Mouse (Mus musculus): Measurements from ENCODE around the gene Glud1. TPM values are rescaled to one million over a fixed set of nuclear protein-coding genes. Genes with fewer than 3 reads are reported as not detected.

Gene Glud1
- polyA plus RNA-seq, 1 experiment from 2014 or later = 63.2 TPM

- WGBS = 73% methylated on average over 3 of the region's 3 CpGs
- Histone ChIP-seq H3K27me3 (replicated peaks; ENCODE audit: insufficient read depth, low read length) (no peaks in the 10 kb centered on the region), H3K4me2 (replicated peaks; ENCODE audit: low read depth, low read length) (no peak overlapping the region), H3K4me1 (ENCODE audit: insufficient read depth, low read depth, low read length) (no peaks in the 10 kb centered on the region), H3K36me3 (ENCODE audit: insufficient read depth, low read length) (no peaks in the 10 kb centered on the region), H3K9ac (replicated peaks; ENCODE audit: low read depth) (no peak overlapping the region), H3K9me3 (ENCODE audit: low read length) (no peaks in the 10 kb centered on the region), H3K27ac (ENCODE audit: low read length) (no peak overlapping the region), H3K4me3 (ENCODE audit: low read depth, low read length) (no peak overlapping the region)
- ATAC-seq = no peak
- TF ChIP-seq EP300 (IDR thresholded peaks at IDR 0.05) (no peak), CTCF (IDR thresholded peaks at IDR 0.05) (no peak)
- DNase-seq (ENCODE audit: low spot score) = no peak
Observed at GRCm38 (mm10) chr14:34370921-34371320, 60.4 kb downstream of the Glud1 start.

- Histone ChIP-seq H3K27me3 (replicated peaks; ENCODE audit: insufficient read depth, low read length) (no peaks in the 10 kb centered on the region), H3K27ac (ENCODE audit: low read length) (no peak overlapping the region), H3K36me3 (ENCODE audit: insufficient read depth, low read length) (no peaks in the 10 kb centered on the region), H3K9me3 (ENCODE audit: low read length) (no peaks in the 10 kb centered on the region), H3K4me1 (ENCODE audit: insufficient read depth, low read depth, low read length) (no peaks in the 10 kb centered on the region), H3K4me2 (replicated peaks; ENCODE audit: low read depth, low read length) (no peak overlapping the region), H3K4me3 (ENCODE audit: low read depth, low read length) (no peak overlapping the region), H3K9ac (replicated peaks; ENCODE audit: low read depth) (no peak overlapping the region)
- WGBS = 85% methylated on average over 2 of the region's 2 CpGs
- TF ChIP-seq CTCF (IDR thresholded peaks at IDR 0.05) (no peak), EP300 (IDR thresholded peaks at IDR 0.05) (no peak)
- ATAC-seq = no peak
- no peak for DNase-seq (ENCODE audit: low spot score)
Observed at GRCm38 (mm10) chr14:34371763-34372162, 61.2 kb downstream of the Glud1 start.

DNA sequence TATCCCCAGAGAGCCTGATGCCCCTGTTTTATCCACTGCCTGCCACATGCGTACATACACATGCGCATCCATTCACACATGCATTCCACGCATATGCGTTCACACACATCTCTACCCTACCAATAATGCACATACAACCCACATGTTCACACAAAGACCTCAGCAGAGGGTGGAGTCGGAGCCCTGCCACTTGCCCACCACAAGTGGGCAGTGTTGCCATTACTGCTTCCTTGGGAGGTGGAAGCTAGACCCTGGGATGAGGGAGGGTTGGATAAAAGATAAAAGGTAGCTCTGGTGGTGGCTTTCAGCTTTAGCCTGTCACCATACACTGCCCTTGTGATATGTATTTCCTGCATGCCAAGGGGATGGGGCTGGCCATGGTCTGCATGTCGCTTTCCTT, 62.1 kb downstream of the Glud1 start:
- no peak overlapping the region for H3K9ac ChIP-seq (replicated peaks; ENCODE audit: low read depth)
- no peak overlapping the region for H3K4me2 ChIP-seq (replicated peaks; ENCODE audit: low read depth, low read length)
- H3K4me1 ChIP-seq (ENCODE audit: insufficient read depth, low read depth, low read length) = no peaks in the 10 kb centered on the region
- DNase-seq (ENCODE audit: low spot score) (peak; percentile 32), ATAC-seq (0 out of 2 replicates have a peak, but pooled peaks have one; percentile 13)
- 83% methylated on average over 6 of the region's 6 CpGs for WGBS
- peak; percentile 86 for TF ChIP-seq CTCF (IDR thresholded peaks at IDR 0.05)
- no peak for TF ChIP-seq EP300 (IDR thresholded peaks at IDR 0.05)
- H3K27ac ChIP-seq (ENCODE audit: low read length) = no peak overlapping the region
- no peaks in the 10 kb centered on the region for H3K27me3 ChIP-seq (replicated peaks; ENCODE audit: insufficient read depth, low read length)
- H3K36me3 ChIP-seq (ENCODE audit: insufficient read depth, low read length) = no peaks in the 10 kb centered on the region
- H3K9me3 ChIP-seq (ENCODE audit: low read length) = no peaks in the 10 kb centered on the region
- no peak overlapping the region for H3K4me3 ChIP-seq (ENCODE audit: low read depth, low read length)

GRCm38 (mm10) chr14:34373581-34373980, 63.1 kb downstream of the Glud1 start:
- no peak for ATAC-seq
- no peaks in the 10 kb centered on the region for H3K36me3 ChIP-seq (ENCODE audit: insufficient read depth, low read length)
- TF ChIP-seq CTCF (IDR thresholded peaks at IDR 0.05) (no peak), EP300 (IDR thresholded peaks at IDR 0.05) (no peak)
- no peak overlapping the region for H3K9ac ChIP-seq (replicated peaks; ENCODE audit: low read depth)
- WGBS = 81% methylated on average over 6 of the region's 6 CpGs
- no peak overlapping the region for H3K4me3 ChIP-seq (ENCODE audit: low read depth, low read length)
- no peaks in the 10 kb centered on the region for H3K9me3 ChIP-seq (ENCODE audit: low read length)
- H3K27ac ChIP-seq (ENCODE audit: low read length) = no peak overlapping the region
- DNase-seq (ENCODE audit: low spot score) = no peak
- no peak overlapping the region for H3K4me2 ChIP-seq (replicated peaks; ENCODE audit: low read depth, low read length)
- H3K4me1 ChIP-seq (ENCODE audit: insufficient read depth, low read depth, low read length) = 0 out of 2 replicates have a peak, but pooled peaks cover 4% of the 10 kb centered on the region
- no peaks in the 10 kb centered on the region for H3K27me3 ChIP-seq (replicated peaks; ENCODE audit: insufficient read depth, low read length)

DNA sequence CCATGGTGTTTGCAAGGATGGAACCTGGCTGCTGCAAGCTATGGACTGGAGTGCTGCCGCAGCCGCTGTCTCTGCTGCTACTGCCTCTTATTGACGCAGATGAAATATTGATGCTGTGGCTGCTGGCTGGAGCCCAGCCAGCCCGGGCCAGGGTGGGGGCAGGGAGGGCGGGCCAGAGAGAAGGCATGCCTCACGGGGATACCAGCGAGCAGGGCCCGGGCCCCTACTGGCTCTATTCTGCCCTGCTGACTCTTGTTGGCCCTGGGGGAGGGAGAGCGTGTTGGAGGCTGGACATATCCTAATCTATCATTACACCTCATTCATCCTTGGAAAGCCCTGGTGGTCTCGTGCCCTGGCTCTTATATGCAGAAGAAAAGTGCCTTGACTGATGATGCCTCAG, 64.0 kb downstream of the Glud1 start, which contains the start of gene Sncg:
TSS of gene Sncg (minus strand) at position 213 of the 400 bp plus-strand sequence.
- 0 out of 2 replicates have a peak, but pooled peaks cover 4% of the 10 kb centered on the region for H3K4me1 ChIP-seq (ENCODE audit: insufficient read depth, low read depth, low read length)
- TF ChIP-seq EP300 (IDR thresholded peaks at IDR 0.05) = no peak
- TF ChIP-seq CTCF (IDR thresholded peaks at IDR 0.05) = no peak
- H3K9ac ChIP-seq (replicated peaks; ENCODE audit: low read depth) = no peak within 1 kb of the TSS
- no peaks in the 10 kb centered on the region for H3K9me3 ChIP-seq (ENCODE audit: low read length)
- ATAC-seq (0 out of 2 replicates have a peak, but pooled peaks have one; percentile 16), DNase-seq (ENCODE audit: low spot score) (no peak)
- 23% methylated on average over 10 of the region's 10 CpGs for WGBS
- H3K4me2 ChIP-seq (replicated peaks; ENCODE audit: low read depth, low read length) = peak within 1 kb of the TSS; percentile 30
- peak within 1 kb of the TSS; percentile 19 for H3K4me3 ChIP-seq (ENCODE audit: low read depth, low read length)
- H3K27me3 ChIP-seq (replicated peaks; ENCODE audit: insufficient read depth, low read length) = no peaks in the 10 kb centered on the region
- H3K27ac ChIP-seq (ENCODE audit: low read length) = no peak within 1 kb of the TSS
- H3K36me3 ChIP-seq (ENCODE audit: insufficient read depth, low read length) = no peaks in the 10 kb centered on the region

GRCm38 (mm10) chr14:34375415-34375904, 64.9 kb downstream of the Glud1 start, which contains the start of gene Mmrn2:
Mmrn2 (plus strand) TSS chr14:34375465.
- ATAC-seq (no peak), DNase-seq (ENCODE audit: low spot score) (no peak)
- peak within 1 kb of the TSS; percentile 30 for H3K4me2 ChIP-seq (replicated peaks; ENCODE audit: low read depth, low read length)
- H3K4me1 ChIP-seq (ENCODE audit: insufficient read depth, low read depth, low read length) = 0 out of 2 replicates have a peak, but pooled peaks cover 4% of the 10 kb centered on the region
- WGBS = 60% methylated on average over 12 of the region's 13 CpGs
- no peaks in the 10 kb centered on the region for H3K9me3 ChIP-seq (ENCODE audit: low read length)
- no peaks in the 10 kb centered on the region for H3K27me3 ChIP-seq (replicated peaks; ENCODE audit: insufficient read depth, low read length)
- peak within 1 kb of the TSS; percentile 19 for H3K4me3 ChIP-seq (ENCODE audit: low read depth, low read length)
- no peak within 1 kb of the TSS for H3K27ac ChIP-seq (ENCODE audit: low read length)
- no peak within 1 kb of the TSS for H3K9ac ChIP-seq (replicated peaks; ENCODE audit: low read depth)
- no peaks in the 10 kb centered on the region for H3K36me3 ChIP-seq (ENCODE audit: insufficient read depth, low read length)
- TF ChIP-seq EP300 (IDR thresholded peaks at IDR 0.05) = no peak
- TF ChIP-seq CTCF (IDR thresholded peaks at IDR 0.05) = no peak
